Mouse (Mus musculus): ENCODE measurements around the gene Hist1h3a.
"Not testable (repeated sequence)": the region's sequence is repeated elsewhere in the genome, so short reads cannot be mapped to it uniquely, and the experiment has no call there.

Hist1h3a gene

DNA sequence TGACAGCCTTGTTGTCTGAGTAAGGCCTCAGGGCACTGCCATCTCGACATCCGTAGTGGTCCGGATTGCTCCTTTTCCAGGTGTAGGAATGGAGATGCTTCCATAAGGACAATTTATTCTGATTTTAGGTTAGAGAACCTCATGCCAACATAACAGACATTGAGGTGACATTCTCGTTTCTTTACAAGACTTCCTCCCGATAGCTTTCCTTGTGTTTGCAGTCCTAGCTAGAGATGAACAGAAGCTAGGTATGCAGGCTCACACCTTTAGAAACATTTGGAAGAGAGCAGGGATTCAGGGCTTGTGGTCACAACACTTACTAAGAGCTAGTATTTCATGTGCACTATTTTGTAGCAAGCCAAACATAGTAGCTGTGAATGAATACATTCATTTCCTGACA is 19.0 kb downstream of the Hist1h3a start:
- no peak for DNase-seq (ENCODE audit: low spot score in 2 of 2)

DNA sequence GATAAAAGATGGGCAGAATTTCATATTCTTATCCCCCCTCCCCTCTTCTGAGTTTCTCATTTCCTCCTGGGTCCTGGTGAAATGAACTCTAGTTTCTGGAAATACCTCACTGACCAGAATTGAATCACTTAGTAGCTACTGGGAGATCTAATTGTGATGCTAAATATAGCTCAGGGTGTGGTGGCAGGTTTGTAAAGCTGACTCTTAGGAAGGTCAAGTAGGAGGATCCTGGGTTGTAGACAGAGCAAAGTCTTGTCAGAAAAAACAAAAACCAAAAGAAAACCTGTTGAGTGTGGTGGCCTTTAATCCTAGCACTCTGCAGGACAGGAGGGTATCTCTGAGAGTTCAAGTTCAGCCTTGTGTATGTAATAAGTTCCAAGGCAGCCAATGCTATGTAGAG is 20.2 kb downstream of the Hist1h3a start:
- peak in 1 of 2 experiments; percentile 3 for DNase-seq (ENCODE audit: low spot score in 2 of 2)

DNA sequence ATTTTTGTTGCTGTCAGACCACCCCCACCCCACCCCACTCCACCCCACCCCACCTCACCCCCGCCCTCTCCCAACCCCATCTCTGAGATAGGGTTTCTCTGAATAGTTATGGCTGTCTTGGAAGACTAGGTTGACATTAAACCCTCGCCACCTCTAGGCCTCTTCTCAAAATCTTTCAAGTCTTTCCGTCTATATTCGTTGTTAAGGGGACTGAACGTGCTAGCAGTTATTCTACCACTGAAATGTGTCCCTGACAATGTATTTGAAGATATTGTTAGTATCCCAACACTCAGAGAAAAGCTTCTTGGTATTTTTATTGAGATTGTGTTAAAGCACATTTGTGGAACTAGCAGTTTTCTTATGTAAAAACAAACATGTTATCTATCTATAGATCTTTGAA is 21.3 kb downstream of the Hist1h3a start:
- DNase-seq (ENCODE audit: low spot score in 2 of 2), result no peak

DNA sequence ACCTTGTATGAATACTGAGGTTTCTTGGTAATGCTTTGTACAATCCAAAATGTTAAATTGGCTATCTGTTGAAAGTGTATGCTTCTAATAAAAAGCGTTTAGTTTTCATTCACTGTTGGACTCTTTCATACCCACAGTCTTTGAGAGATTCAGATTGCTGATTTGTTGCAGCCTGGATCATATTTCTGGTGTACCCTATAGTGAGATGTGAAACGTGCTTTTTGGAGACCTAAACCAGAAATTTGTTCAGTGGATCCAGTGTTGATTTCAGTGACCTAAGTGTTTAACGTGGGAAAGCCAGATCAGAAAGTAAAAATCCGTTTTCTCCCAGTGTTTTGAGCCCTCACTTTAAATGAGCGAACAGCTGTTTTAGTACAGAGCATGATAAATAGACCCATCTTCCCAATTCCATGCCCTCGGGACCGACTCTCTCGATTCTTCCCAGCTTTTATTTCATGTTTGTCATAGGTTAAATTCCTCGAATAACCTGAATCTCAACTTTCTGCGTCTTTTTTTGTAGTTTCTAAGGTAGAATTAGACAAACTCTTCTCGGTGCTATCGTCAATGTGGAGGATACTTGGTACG is 21.8 kb downstream of the Hist1h3a start:
- DNase-seq (ENCODE audit: low spot score in 2 of 2), result no peak

DNA sequence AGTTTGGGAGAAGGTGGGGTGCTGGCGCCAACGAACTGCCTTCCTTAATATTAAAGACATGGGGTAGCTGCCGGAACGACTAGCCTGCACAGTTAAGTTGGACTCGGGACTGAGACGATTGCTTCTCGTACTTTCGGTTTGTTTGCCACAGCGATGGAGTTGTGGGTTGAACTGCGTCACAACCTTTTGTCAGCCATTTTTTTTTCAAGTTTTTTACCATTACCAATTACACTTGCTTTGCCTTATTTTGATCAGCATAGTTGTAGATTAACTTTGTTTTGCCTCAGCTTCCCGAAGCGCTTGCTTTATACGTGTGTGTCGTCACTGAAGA is 22.3 kb downstream of the Hist1h3a start:
- DNase-seq (ENCODE audit: low spot score in 2 of 2), result no peak

DNA sequence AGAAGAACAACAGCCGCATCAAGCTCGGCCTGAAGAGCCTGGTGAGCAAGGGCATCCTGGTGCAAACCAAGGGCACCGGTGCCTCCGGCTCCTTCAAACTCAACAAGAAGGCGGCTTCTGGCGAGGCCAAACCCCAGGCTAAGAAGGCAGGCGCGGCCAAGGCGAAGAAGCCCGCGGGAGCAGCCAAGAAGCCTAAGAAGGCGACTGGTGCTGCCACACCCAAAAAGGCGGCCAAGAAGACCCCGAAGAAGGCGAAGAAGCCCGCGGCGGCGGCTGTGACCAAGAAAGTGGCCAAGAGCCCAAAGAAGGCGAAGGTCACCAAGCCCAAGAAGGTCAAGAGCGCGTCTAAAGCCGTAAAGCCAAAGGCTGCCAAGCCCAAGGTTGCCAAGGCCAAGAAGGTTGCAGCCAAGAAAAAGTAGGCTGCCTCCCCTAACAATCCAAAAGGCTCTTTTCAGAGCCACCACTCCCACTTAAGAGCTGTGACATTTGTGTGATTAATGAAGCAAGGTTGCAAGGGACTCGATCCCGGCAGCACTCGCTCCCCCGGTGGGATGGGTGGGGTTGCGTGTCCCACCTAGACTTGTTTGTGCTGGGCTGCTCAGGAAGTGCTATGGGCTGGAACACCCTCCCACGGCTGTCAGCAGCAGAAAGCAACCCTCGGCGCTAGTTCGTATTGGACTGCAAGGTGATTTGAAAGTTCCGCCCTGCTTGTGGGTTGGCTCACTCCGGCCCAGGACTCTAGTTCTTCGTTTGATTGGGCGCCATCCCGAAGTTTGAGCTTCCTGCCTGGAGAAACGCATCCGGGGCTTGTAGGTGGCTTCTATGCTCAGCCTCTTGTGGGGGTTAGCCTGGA is 22.9 kb downstream of the Hist1h3a start:
- peak; percentile 97 to 98 for DNase-seq (ENCODE audit: low spot score in 2 of 2)

DNA sequence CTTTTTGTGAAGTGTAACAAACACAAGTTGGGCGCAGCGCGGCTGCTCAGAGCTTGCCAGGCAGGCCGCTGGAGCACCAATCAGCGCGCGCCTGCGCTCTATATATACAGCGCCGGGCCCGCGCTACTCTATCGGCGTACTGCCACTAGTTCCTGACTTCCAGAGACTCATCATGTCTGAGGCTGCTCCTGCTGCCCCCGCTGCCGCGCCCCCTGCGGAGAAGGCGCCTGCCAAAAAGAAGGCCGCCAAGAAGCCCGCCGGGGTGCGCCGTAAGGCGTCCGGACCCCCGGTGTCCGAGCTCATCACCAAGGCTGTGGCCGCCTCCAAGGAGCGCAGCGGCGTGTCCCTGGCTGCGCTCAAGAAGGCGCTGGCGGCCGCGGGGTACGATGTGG is 23.5 kb downstream of the Hist1h3a start, which contains the start of gene Hist1h1c:
Gene Hist1h1c, plus strand, starts transcription at position 132 of the 392 bp plus-strand sequence.
- peak; percentile 93 to 94 for DNase-seq (ENCODE audit: low spot score in 2 of 2)

DNA sequence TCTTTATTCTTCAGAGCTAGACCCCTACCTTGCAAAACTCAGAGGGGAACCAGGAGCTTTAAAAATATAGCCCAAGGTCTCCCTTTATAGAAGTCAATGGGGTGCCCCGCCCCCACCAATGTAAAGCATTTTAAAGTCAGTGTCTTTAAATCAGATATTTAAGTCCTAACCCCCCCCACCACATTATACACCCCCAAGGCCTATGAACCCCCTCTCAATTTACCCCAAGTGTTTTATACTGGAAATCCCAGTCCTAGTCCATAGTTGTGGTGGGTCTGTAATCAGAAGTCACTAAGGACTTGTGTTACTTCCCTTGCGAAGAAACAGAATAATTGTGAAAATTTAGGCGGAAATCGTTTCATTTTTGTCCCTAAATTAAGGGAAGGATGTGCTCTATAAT is 24.1 kb downstream of the Hist1h3a start:
- DNase-seq (ENCODE audit: low spot score in 2 of 2), result no peak

DNA sequence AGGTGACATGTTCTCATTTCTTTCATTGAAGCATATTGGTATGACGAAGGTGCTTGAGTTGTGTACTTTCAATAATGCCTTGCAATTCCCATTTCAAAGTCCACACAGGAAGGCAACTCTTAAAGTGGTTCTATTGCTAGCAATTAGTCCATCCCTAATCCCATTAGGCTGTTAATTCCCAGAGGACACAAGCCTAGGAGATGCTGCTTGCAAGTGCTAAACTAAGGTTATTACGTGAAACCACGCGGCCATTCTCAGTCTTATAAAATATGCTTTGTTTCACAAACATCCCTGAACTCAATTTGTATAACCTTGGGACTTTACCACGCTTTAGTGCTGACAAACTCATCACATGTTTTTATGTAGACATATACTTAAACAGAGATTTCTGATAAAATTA is 25.1 kb downstream of the Hist1h3a start:
- no peak for DNase-seq (ENCODE audit: low spot score in 2 of 2)

DNA sequence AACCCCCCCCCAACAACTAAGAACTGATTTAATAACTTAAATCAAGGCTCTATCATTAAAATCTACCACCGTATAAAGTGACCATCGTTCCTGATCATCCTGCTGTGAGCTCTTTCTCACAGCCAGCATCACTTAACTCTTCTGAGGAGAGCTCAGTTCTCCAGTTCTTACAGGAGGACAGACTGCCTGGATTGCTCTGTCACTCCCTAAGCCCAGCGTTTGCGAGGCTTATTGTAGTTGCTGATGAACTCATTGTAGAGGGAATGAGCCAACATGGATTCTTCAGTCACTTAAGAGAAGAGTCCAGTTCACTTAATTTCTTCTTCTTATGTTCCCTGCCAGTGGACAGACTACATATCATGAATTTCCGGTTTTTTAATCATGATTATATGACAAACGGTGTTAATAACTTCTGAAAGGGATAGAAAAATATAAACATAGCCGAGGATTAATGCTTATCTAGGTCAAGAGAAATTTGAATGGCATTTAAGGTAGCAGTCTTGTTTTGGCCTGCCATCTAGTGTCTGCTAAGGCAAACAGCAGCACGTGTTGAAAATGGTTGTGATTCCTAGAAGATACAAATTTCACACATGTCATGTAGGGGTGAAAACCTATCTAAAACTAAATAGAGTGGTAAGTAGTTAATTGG is 29.9 kb downstream of the Hist1h3a start:
- DNase-seq (ENCODE audit: low spot score in 2 of 2), result no peak

DNA sequence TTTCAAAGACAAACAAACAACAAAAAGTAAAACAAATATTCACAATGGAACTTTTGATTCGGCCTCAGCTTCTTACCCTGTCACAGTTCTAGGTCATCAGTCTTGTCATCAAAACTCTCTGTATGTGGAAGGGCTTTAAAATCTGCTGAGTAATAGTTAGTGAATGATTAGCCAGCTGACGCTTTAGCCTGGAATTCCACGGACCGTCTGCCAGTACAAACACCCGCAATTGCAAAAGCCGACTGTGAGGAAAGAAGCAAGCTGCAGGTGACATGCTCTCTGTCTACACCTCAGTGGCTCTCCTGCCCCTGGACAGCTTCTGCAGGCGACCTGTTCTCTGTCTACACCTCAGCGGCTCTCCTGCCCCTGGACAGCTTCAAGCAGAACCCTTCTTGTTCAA is 31.7 kb downstream of the Hist1h3a start:
- DNase-seq (ENCODE audit: low spot score in 2 of 2), result no peak

DNA sequence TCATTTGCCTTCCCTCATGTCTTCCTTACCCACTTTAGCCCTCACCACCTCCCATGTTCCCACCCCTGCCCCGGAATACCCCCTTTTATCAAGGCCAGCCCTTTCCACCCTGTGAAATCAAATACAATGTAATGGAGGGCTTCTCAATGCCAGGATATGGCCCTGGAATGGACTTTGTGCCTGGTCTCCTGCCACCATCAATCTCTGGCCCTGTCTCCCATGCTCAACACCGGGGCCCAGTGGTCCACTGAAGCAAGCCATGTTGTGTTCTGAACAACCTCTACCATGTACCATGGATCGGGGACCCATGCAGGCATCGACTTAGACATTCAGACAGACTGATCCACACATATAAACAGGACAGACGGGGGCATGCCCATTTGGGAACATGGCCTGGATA is 32.5 kb downstream of the Hist1h3a start:
- no peak for DNase-seq (ENCODE audit: low spot score in 2 of 2)

DNA sequence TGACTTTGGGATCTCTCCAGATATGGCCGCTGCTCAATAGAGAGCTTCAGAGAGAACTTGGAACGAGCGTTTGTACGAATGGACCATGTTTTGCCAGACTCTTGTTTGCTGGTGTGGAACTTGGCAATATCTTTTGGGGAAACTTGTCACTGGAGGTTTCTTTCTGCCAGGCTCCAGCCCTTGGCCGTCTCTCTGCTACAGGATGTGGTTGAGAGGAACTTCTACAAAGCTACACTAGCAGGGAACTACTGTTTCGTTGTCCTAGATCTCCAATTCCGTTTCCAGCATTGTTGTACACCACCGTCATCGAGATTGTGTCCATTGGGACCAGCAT is 33.0 kb downstream of the Hist1h3a start:
- DNase-seq (ENCODE audit: low spot score in 2 of 2), result peak in 1 of 2 experiments; percentile 26

DNA sequence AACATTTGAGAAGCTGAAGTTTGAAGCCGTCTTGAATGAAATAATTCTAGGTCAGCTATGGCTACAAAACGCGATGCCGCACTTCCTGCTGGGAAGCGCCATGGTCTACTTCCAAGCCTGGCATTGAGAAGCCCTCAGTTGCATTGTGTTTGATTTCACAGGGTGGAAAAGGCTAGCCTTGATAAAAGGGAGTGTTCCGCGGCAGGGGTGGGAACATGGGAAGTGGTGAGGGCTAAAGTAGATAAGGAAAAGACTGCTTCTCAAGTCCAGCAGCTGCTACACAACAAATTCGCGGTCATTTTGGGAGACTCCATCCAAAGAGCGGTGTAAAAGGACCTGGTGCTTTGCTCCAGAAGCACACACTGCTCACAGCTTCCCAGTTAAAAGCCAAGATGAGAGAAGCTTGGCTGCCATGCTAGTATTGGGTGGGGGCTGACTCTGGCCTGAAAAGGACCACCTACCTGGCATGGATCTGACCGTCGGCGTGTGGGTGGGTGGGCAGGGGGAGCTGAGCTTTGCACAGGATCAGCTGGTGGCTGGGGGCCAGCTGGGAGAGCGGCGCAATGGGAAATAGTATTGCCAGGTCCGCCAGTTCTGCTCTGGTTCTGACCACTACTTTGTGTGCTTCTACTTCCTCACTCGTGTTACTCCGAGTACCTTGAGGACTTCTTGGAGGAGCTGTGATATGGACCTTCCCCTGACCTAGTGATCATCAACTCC is 33.6 kb downstream of the Hist1h3a start:
- DNase-seq (ENCODE audit: low spot score in 2 of 2), result no peak

DNA sequence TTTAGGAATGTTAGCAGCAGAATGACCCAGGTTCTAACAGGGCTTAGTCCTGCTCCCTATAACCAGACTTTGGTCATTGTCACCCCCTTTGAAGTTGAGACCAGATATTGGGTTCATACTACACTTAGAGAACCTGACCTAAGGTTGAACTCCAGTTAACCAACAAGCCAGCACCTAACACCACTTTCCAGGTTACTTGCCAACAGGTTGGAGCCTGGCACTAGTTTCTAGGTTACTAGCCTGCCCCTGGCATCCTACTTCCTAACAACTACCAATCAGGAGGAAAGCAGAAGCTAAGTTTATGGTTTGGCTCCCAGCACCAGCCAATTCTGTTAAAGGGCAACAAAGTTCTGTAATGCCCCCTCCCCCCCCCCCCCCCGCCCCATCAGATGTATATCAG is 37.0 kb downstream of the Hist1h3a start:
- DNase-seq (ENCODE audit: low spot score in 2 of 2), result peak in 1 of 2 experiments; percentile 5

DNA sequence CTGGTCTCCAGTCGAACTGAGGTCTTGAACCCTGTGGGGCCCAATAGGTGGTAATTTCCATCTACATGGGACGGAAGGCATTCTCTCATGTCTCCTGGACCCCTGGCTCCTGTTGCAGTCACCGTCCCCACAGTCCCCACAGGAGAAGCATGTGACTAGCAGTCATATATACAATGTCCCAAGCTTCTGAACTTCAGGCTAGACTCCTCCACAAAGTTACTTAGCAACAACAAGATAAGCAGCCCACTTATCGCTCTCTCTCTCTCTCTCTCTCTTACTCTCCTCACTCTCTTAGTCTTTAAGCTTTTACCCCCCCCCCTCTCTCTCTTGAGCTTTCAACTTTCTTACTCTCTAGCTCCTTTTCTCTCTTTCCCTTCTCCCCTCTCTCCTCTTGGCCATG is 37.9 kb downstream of the Hist1h3a start:
- DNase-seq (ENCODE audit: low spot score in 2 of 2), result peak in 1 of 2 experiments; percentile 5

DNA sequence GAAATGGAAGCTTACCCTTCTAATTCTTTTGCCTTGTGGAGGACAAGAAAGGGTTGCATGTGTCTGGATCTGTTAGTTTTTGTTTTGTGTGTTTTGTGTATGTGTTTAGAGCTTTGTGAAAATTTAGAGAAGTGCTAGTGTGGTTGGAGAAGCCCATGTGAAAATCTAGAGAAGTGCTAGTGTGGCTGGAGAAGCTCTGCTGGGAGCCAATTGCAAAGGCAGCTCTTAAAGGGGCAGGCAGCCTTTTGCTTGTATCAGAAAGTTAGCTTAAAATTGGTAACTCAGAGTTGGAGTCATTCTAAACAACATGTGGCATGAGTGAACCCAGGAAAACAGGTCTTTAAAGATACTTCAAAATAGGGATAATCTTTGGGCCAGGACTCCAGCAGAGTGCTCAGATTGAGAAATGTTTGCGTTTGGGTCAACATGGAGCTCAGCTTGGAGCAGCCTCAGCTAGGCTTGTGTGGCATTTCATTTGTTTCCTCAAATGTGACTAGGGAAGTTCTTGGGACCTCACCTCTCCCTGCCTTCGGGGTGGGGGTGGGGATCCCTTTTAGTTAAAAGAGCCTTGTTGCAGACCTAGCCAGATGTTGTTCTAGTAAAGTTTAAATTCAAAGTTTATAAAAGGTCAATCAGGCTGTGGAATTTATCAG is 44.5 kb downstream of the Hist1h3a start:
- DNase-seq (ENCODE audit: low spot score in 2 of 2), result not testable (repeated sequence)

DNA sequence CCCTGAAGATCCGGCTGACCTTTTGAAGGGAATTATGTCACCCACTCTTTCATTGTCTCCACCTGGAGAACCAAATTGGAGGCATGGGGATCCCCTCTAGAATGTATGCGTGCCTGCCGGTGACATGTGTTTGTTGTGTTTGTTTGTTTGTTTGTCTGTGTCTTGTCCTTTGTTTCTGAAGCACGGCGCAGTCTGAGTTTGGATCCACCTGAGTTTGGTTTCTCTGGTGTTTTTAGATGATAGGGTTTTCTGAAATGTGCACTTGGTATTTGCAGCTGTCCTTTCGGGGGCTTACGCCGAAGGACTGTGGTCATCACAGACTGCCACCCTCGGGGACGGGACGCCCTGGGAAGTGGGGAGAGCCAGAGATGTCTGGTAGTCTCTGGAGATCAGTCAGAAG is 45.0 kb downstream of the Hist1h3a start:
- no peak for DNase-seq (ENCODE audit: low spot score in 2 of 2)

DNA sequence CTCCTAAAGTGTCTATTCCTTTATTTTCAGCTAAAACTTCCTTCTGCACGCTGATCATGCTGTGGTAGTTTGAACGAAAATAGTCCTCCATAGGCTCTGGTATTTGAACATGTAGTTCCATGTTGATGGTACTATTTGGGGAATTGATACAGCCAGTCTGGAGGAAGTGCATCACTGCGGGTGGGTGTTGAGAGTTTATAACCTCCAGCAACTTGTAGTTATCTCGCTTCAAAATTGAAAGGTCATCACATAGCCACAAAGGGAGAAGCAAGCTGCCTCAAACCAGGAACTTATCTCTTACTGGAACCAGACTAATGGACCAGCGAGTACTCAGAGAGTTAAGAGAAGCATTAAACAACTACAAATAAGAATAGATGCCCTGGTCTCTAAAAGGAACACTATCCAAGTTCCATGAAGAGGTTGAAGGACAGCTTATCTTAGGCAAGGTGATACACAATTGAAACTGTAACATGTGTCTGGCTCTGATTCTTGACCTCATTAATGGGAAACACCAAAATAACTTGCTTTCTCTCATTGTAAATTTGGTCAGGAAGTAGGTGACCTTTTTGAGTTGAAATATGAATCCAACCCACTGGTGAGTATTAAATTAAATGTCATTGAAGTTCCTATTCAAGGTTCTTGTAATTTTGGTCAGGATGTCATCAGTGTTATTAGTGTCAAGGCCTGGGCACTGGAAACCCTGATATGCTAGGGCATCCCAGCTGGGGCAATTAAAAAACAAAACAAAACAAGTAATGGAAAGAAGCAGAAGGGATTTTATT is 45.7 kb downstream of the Hist1h3a start:
- no peak for DNase-seq (ENCODE audit: low spot score in 2 of 2)
